Mouse (Mus musculus): ENCODE results near the gene H2-Aa.
A peak's percentile ranks its signal among the peaks of the same experiment; 100 is the strongest.

The H2-Aa gene

GRCm38 (mm10) chr17:34263811-34264371 lies 23.7 kb downstream of the H2-Aa start:
- DNase-seq (ENCODE audit: low spot score) = no peak

- peak; percentile 30 for DNase-seq (ENCODE audit: low spot score)
These were observed 24.6 kb downstream of the H2-Aa start for GRCm38 (mm10) chr17:34263068-34263467.

- peak; percentile 84 for DNase-seq (ENCODE audit: low spot score)
These were observed 26.1 kb downstream of the H2-Aa start for GRCm38 (mm10) chr17:34261502-34261901.

GRCm38 (mm10) chr17:34260551-34260950 lies 27.1 kb downstream of the H2-Aa start:
- DNase-seq (ENCODE audit: low spot score) = peak; percentile 20

DNA sequence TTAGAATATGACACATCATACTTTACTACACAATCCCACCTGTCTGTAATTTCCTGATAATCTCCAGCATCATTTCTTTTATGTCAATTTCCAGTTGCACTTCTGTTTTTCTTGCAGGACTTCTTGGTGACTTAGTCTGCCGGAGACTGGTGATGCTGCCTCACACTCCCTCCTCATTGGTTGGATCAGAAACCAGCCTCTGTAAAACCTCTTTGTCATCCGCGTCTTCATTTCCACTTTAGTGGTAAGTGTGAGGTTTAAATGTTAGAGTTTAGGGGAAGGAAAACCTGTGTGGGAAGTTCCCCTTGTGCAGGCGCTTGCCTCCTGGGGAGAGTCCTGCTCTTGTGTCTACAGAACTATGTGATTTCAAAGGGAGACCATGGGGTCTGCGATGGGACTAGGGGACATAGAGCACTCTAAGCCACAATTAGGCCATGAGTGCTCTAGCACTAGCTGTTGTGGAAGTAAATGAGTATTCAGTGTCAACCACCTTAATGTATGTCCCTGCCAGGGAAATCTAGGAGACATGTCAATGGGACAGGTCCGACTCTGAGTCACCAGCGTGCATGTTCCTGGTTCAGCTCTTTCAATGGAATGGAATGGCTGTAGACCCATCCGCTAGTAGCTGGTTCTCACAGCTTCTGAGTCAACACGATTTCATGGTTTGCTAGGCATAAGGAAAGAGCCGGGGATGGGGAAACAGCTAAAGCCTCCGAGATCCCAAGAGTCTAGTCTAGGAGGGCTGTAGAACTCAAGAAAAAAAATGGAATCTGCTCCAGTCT lies 29.8 kb downstream of the H2-Aa start, which contains the start of gene H2-Ab1:
TSS of gene H2-Ab1 (plus strand) at position 96 of the 782 bp plus-strand sequence.
- DNase-seq (ENCODE audit: low spot score) = peak; percentile 44

GRCm38 (mm10) chr17:34256501-34256900 lies 31.1 kb downstream of the H2-Aa start:
- DNase-seq (ENCODE audit: low spot score) = no peak

- no peak for DNase-seq (ENCODE audit: low spot score)
These were observed 36.0 kb downstream of the H2-Aa start for GRCm38 (mm10) chr17:34251666-34252065.

GRCm38 (mm10) chr17:34249878-34250277 lies 37.7 kb downstream of the H2-Aa start:
- peak; percentile 59 for DNase-seq (ENCODE audit: low spot score)

DNA sequence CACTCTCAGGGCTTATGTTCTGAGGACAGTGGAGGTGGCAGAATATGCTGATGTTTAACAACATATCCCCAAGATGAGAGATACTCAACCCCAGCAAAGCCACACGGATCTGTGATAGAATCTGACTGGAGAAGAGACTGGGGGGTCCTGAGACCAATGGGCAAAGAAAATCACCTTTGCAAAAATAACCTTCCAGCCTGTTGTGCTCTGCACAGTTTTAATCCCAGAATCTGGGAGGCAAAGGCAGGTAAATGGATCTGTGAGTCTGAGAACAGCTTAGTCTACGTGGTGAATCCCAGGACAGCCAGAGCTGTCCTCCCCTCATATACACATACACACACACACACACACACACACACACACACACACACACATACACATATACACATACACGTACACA lies 38.3 kb downstream of the H2-Aa start:
- DNase-seq (ENCODE audit: low spot score) = no peak

- DNase-seq (ENCODE audit: low spot score) = no peak
These were observed 38.9 kb downstream of the H2-Aa start for GRCm38 (mm10) chr17:34248764-34249163.

DNA sequence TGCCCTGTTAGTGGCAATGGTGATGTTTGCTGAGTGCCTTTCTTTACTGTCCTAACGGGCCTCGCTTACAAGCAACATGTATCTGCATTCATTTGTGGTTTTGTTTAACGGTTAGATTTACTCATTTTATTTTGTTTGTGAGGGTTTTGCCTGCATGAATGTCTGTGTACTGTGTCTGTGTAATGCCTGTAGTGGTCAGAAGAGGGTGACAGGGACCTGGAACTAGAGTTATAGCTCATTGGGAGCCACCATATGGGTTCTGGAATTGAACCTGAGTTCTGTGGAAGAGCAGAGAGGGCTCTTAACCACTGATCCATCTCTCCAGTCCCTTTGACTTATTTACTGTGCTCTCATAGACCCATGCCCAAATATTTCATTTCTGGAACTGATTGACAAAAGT lies 40.6 kb downstream of the H2-Aa start:
- DNase-seq (ENCODE audit: low spot score) = no peak

- no peak for DNase-seq (ENCODE audit: low spot score)
These were observed 43.0 kb downstream of the H2-Aa start for GRCm38 (mm10) chr17:34244656-34245055.

GRCm38 (mm10) chr17:34240916-34241315 lies 46.7 kb downstream of the H2-Aa start:
- DNase-seq (ENCODE audit: low spot score) = no peak

GRCm38 (mm10) chr17:34240366-34240765 lies 47.3 kb downstream of the H2-Aa start:
- DNase-seq (ENCODE audit: low spot score) = no peak

- DNase-seq (ENCODE audit: low spot score) = no peak
These were observed 48.0 kb downstream of the H2-Aa start for GRCm38 (mm10) chr17:34239601-34240041.

GRCm38 (mm10) chr17:34238706-34239105 lies 48.9 kb downstream of the H2-Aa start, which contains the start of gene H2-Ob:
H2-Ob (plus strand) TSS chr17:34238903.
- peak; percentile 63 for DNase-seq (ENCODE audit: low spot score)

- DNase-seq (ENCODE audit: low spot score) = no peak
These were observed 49.9 kb downstream of the H2-Aa start for GRCm38 (mm10) chr17:34237741-34238140.

DNA sequence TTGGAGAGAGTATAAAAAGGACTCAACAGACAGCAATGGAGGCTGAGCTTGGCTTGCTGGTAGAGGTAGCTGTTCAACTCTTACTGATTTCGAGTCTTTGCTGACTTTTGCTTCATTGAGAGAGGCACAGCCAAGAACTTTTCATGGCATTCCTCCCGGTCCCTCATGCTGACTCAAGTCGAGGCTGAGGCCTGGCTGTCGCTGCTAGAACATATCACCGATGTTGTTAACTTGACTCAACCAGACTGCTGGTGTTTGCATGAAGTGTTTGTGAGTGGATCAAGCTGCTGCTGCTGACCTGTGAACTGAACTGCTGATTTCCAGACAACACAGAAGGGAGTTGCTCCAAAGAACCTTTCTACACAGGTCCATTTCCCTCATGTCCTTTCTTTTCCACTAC lies 50.9 kb downstream of the H2-Aa start:
- no peak for DNase-seq (ENCODE audit: low spot score)

DNA sequence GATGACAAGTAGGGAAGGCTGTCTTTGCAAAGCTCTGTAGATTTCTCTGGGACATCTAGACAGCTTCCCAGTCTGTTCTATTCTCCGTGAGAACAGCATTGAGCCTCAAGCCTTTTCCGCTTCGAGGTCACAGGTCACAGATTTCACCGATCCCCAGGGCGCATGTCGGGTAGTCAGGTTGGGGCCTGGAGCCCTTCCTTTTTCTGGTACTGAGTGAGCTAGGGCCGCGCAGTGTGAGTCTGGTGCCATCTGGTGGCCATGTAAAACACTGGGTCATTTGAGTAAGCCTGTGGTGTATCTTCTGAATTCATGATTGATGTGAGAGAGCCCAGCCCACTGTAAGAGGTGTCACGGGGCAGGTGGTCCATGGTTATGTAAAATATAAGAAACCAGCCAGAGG lies 52.7 kb downstream of the H2-Aa start:
- peak; percentile 78 for DNase-seq (ENCODE audit: low spot score)
